Mouse (Mus musculus) cerebellum, adult (tissue): ENCODE data around the gene Cdh20.

Experiments used
- ATAC-seq: cut with Nextera tagmentation; 2 replicates; pipeline ENCODE4 v1.9.2; 2017; ENCODE audit warnings: mild to moderate bottlenecking, moderate library complexity, mixed read lengths; ENCODE audit not compliant: insufficient number of reproducible peaks, low FRiP score, low TSS enrichment

Gene Cdh20

DNA sequence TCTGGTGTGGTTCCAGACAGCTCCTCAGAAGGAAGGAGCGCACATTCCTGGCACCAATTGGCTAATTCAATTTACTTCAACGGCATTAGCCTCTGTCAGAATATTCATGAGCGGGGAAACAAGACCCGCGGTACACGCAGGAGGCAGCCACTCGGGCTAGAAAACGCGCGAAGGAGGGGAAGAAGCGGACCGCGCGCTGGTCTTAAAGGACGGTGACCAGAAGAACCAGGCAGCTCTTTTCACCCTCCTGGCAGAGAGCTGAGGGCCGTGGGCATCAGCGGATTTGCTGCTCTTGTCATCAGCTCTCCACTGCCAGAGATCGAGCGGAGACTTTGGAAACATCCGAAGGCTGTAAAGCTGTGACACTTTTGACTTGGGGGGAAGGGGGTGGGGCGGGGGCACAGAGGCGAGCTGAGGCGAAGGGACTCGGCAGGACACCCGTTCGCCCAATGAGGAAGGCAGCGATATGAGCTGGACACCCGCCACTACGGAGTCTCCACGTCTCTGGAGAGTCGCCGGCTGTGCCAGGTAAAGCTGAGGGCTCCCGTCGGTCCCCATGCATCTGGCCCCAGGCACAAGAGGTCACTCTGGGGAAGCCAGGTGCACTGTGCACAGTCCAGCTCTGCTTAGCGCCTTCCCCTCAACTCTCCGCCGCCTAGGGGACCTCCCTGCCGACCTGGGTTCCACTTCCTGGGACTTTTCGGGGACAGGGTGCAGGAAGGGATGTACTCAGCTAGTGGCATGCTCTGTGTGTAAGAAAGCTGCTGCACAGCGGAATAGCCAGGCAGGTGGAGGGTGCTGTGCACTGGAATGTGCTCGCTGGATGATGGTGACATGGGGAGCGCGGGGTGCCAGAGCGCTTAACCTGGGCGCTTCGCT lies at the start of gene Cdh20:
Cdh20 (plus strand) TSS at position 159 of the 879 bp plus-strand sequence.
- peak; percentile 56 for ATAC-seq

DNA sequence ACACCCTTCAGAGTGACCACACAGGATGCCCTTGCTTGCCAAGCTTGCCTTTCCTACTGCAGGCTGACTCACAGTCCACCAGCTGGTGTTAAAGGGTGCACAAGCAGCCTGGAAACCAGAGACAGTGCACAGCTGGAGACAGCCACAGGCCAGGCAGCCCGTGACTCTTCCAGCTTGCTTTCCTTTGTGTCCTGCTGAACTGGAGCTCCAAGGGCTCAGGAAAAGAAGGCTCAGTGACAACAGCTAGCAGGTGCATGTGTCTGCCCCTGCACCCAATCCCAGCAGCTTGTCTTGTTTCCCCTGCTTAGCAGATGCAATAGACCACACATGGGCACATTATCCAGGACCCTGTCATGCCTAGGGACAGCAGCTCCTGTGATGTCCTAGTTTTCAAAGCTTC lies 21.5 kb upstream of the Cdh20 start:
- no peak for ATAC-seq

DNA sequence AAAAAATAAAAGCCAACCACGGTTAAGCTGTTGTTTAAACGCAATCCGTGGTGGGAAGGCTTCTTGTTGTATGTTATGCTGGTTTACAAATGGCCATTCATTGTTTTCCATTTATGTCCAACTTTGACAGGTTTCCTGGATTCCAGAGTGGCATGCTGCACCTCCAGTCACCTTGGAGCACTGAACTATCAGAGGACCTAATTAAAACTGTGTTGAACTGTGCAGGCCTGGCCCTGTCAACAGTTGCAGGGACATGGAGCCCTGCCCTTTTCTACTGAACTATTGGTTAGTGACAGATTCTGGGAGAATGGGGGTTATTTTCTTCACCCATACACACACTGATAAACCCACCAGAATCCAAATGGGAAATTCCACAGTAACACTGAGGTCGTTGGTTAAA lies 20.9 kb upstream of the Cdh20 start:
- no peak for ATAC-seq

- peak; percentile 89 for ATAC-seq
Measured at GRCm38 (mm10) chr1:104754483-104754882, 13.8 kb upstream of the Cdh20 start.

DNA sequence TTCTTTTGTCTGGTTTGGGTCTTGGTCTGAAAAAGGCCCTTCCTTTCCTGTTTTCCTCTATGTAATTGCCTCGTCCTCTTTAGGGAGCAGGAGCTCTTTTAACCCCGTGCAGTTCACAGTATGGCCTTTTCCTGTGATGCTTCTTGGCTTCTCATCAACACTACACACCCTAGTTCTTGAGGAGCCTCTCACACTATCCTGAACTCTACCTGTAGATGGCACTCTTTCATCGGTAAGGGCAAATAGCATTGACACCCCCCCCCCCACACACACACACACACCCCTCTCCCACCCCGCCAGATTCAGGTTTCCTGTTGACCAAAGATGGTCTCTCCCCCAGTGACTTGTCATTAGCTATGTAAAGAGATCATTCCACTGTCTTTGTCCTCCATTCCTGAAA lies 12.4 kb upstream of the Cdh20 start:
- ATAC-seq, result no peak

DNA sequence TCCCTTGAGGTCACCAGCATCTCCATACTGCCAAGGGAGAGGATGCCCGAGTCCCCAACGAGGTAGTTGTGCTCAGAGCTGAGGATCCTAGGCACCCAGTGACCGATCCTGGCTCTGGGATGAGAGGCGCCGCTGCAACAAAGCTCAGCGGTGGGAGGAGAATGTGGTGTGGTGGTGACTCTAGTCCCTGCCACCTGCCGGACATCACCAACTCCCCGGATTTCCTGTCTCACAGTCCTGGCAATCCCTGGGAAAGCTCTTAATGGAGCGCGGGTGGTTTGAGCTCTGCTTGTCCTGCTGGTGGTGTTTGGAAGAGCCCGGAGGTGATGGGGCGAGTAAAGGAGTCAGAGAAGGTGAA lies 900 bp downstream of the Cdh20 start:
- ATAC-seq, result peak; percentile 78

DNA sequence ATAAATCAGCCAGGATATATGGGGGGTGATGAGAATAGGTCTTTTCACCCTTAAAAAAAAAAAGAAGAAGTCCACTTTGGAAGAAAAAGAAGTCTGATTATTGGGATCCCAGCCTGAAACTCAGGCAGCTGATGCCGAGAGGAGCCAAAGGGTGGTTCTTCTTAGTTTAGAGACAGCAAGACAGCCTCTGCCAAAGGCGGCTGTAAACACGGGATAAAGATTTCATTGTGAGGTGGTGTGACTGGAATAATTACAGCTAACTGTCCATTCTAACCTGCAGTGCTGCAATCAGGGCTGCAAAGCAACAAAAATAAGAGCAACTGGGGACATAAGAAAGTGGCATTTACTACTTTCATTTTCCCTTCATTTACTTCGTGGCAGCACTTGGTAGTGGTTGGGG lies 3.6 kb downstream of the Cdh20 start:
- ATAC-seq, result no peak

- no peak for ATAC-seq
Measured at GRCm38 (mm10) chr1:104773207-104773606, 4.9 kb downstream of the Cdh20 start.

DNA sequence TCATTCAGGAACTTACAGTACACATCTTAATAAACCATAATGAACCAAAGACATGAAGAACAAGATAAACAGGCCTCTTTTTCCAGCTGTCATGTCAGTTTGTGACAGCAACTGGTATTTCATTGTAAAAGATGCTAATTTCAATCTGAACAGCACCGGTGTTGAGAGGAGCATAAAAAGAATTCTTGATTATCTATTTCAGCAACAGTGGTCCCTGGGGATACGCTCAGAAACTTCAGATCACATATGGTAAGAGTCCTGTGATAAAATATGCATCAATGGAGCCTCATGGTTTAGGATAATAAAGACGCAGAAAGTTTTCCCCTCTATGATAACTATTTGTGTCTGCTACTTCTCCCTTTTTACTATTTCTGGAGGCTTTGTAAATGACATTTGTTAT lies 25.2 kb downstream of the Cdh20 start:
- ATAC-seq, result no peak

DNA sequence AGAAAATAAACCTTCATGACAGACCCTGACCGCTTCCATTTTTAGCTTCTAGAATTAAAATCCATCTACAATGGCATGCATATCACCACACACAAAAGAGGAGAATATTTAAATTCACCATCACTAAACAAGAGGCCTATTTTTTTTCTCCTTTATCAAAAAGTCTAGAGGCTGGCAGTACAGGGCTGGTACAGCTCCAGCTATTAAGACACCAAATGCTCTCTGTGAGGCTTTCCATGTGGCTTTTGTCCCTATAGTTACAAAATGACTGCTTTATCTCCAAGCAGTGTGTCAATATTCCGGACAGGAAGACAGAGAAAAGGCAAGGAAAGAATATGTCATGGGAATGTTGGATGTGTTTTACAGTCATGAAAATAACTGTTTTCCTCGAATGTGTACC lies 27.8 kb downstream of the Cdh20 start:
- no peak for ATAC-seq

DNA sequence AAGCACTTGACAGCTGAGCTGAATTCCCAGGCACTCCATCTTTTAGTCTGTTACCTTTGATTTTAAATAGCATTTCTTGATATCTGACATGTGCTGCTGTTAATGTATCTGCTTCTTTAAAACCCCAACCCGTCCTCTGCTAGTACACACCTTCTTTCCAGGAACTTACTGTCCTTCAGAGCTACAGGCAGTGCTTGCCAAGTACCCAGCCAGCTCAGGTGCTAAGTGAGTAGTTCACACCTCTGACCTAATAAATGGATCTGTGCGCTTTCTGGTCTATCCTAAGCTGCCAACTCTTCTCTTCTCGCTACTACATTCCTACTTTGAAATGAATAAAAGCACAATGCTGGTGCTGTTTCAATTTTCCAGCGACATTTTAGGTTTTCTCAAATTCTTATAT lies 28.8 kb downstream of the Cdh20 start:
- no peak for ATAC-seq

DNA sequence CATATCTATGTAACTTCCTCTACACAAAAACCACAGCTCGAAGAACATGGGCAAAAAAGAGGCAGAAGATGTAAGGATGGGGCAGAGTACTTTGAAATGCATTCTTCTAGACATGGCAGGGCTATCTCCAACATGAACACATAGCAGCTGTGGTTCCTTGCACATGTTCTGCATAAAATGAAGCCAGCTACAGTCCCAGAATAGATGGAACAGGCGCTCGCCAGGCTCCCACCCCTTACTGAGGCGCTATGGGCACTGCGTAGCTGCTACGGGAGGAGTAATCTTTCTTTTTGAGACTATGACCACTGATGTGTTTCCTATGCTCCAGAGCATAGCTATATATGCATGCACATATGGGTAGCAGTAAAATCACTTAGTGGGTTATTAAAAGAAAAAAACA lies 36.4 kb downstream of the Cdh20 start:
- no peak for ATAC-seq

GRCm38 (mm10) chr1:104807214-104807613 lies 38.9 kb downstream of the Cdh20 start:
- ATAC-seq, result no peak

DNA sequence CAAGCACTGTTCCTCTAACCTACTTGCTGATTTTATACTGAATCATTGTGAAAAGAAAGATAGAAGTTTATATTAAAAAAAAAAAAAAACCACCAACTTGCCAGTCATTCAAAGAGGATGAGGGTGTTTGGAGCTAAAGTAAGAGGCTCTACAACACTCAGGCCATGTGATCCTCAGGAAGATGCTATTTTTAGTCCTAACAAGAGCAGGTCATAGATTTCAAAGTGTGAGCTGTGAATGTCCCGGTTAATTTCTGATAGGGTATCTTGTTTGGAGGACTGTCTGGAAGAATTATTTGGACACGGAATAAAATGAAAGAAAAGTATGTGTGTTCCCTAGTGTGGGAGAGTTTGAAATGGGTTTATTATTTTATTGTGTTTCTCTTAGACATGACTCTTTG lies 49.2 kb downstream of the Cdh20 start:
- ATAC-seq, result no peak

DNA sequence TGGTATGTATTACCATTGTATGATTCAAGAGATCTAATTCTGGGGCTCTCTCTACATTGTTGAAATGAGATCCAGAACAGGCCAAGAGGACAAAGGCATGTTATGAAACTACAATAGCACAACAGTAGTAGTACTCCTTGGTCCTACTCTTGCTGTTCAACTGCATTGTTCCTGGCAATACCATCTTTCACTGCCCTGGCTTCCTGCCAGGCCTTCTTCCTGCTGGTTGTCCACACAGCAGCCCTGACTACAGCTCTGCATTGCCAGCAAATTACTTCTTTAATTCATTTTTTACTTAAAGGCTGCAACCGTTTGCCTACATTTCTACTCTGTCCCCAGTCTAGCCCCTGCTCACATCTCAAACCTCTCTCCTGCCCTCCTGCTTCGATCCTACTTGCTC lies 59.8 kb downstream of the Cdh20 start:
- no peak for ATAC-seq

DNA sequence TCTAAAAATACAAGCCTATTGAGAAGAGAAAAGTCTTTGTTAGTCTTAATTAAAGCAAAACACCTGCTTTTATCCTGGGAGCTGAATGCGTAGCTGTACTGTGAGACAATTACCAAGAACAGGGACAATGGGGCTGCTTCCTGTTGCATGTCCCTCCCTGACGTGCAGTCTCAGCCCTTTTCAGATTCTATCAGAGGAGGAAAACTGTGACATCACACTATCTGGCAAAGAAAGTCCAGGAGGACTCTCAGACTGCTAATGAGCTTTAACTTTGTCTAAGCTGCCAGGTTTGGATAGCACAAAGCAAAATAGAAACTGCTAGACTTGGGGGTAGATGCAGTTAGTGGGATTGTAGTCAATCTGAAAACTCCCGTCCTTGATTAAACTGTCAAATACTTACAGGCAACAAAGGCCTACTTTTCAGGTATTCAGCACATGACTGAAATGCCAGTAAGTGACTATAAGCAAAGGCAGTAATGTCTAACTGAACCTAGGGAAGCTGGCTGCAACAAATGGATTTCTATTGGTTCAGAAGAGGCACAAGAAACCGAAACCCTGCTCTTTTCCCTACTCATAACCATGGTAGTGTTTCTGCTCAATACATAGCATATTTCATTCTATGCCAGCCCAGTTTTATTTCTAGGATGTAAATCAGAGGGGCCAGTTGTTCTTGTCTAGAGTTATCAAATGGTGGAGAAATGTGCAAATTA lies 70.0 kb downstream of the Cdh20 start:
- ATAC-seq, result no peak

- ATAC-seq, result no peak; the same call in 1 of the 2 replicates
Measured at GRCm38 (mm10) chr1:104839051-104839450, 70.7 kb downstream of the Cdh20 start.

DNA sequence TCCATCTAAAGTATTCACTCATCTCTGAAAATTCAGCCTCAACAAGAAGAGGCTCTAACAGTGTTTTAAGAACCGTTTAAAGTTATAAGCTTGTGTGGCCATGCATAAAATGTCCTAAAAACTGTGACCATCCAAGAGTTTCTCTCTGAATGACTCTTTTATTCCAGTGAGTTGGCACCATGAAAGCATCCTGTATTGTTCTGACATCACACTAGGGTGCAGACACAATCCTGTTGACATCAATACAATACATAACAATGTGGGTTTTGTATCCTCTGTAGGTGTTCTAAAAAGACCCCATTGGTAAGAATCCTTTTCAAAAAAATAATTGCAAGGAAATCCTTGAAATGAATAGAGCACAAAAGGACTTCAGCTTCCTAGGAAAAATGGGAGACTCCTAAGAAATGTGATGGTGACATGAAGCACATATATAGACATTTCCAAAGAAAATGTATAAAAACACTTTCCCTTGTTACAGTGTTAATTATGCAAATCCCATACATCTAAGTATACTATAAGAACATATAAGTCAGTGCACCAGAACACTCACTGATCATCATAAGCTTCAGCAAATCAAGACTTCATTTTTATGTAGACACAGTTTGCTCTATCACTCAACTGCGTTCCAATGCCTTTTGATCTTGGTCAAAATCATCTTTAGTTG lies 80.1 kb downstream of the Cdh20 start:
- ATAC-seq, result no peak

- ATAC-seq, result no peak
Measured at GRCm38 (mm10) chr1:104848920-104849272, 80.6 kb downstream of the Cdh20 start.

DNA sequence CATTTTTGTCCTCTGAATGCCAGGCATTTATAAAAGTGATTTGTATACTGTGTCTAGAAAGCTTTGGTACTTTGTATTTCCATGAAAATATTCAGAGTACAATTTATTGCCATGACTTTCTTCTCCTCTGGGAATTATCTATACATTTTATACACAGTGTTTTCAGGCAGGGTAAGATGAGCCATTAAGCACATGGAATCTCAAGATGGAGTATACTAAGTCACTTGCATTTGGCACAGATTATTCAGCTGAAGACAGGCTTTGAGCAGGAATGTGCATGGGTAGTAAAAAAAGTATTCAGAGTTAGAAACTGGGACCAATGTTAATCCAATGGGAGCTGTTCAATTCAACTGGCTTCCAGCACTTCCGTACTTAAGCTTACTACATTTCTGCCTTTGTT lies 109.1 kb downstream of the Cdh20 start:
- ATAC-seq, result no peak

GRCm38 (mm10) chr1:104901815-104902214 lies 133.5 kb downstream of the Cdh20 start:
- no peak for ATAC-seq
